Mouse (Mus musculus) midbrain, embryonic 14.5 days (tissue): ENCODE measurements around the gene Tceanc. TPM values are rescaled to one million over a fixed set of nuclear protein-coding genes. Genes with fewer than 3 reads are reported as not detected.
A peak's percentile ranks its signal among the peaks of the same experiment; 100 is the strongest.
"Not testable (repeated sequence)": the region's sequence is repeated elsewhere in the genome, so short reads cannot be mapped to it uniquely, and the experiment has no call there.

Experiments
- ATAC-seq: fragments of 200-750 bp; cut with Nextera tagmentation; 2 replicates; pipeline ENCODE4 v1.8.0; 2017; ENCODE audit warnings: moderate number of reproducible peaks, moderate library complexity; ENCODE audit not compliant: low FRiP score, low TSS enrichment
- DNase-seq: peaks from one replicate; pipeline ENCODE4 v3.0.0-alpha.2; 2015
- H3K27ac ChIP-seq: fragments of 300-500 bp; sonication (generic); replicated peaks from 2 replicates; pipeline ENCODE4 v1.5.1; 2014; ENCODE audit warnings: mild to moderate bottlenecking, low read depth, low read length, moderate library complexity
- H3K27me3 ChIP-seq: fragments of 300-500 bp; sonication (generic); 2 replicates; pipeline ENCODE4 v1.6.1; 2014; ENCODE audit warnings: low read length, control low read depth, mixed read lengths; ENCODE audit not compliant: control insufficient read depth, insufficient read depth
- H3K36me3 ChIP-seq: fragments of 300-500 bp; sonication (generic); 2 replicates; pipeline ENCODE4 v1.6.1; 2014; ENCODE audit warnings: low read length, control low read depth; ENCODE audit not compliant: control insufficient read depth, insufficient read depth
- H3K4me1 ChIP-seq: fragments of 300-500 bp; sonication (generic); 2 replicates; pipeline ENCODE4 v1.6.1; 2014; ENCODE audit warnings: mild to moderate bottlenecking, antibody characterized with exemption, low read length, control low read depth; ENCODE audit not compliant: control insufficient read depth, insufficient read depth
- H3K4me2 ChIP-seq: fragments of 300-500 bp; sonication (generic); 2 replicates; pipeline ENCODE4 v1.6.1; 2014; ENCODE audit warnings: mild to moderate bottlenecking, low read length, moderate library complexity
- H3K4me3 ChIP-seq: fragments of 300-500 bp; sonication (generic); replicated peaks from 2 replicates; pipeline ENCODE4 v1.5.1; 2014; ENCODE audit warnings: low read depth, low read length
- H3K9ac ChIP-seq: fragments of 300-500 bp; sonication (generic); replicated peaks from 2 replicates; pipeline ENCODE4 v1.6.1; 2014; ENCODE audit warnings: mild to moderate bottlenecking, low read length, moderate library complexity
- H3K9me3 ChIP-seq: fragments of 300-500 bp; sonication (generic); 2 replicates; pipeline ENCODE4 v1.6.1; 2016; ENCODE audit warnings: low read length, control low read depth, mixed read lengths; ENCODE audit not compliant: control insufficient read depth
- WGBS: fragments of 180-500 bp; shearing (Covaris S2); extraction: QIAGEN DNeasy Blood & Tissue Kit; methylation state at CpG from one replicate; pipeline ENCODE4 v1.1.7; 2014; 5-methylcytosine and 5-hydroxymethylcytosine counted together
- polyA plus RNA-seq: library from polyadenylated mRNA; unstranded; fragments of >200 nt; fragmentation: Nextera tagmentation; extraction: Ambion mirVana; gene quantifications from 2 replicates; pipeline ENCODE4 v1.2.1, GENCODE M21; 2014

Tceanc gene
- polyA plus RNA-seq, 1 experiment from 2014 or later = 9.1 TPM

DNA sequence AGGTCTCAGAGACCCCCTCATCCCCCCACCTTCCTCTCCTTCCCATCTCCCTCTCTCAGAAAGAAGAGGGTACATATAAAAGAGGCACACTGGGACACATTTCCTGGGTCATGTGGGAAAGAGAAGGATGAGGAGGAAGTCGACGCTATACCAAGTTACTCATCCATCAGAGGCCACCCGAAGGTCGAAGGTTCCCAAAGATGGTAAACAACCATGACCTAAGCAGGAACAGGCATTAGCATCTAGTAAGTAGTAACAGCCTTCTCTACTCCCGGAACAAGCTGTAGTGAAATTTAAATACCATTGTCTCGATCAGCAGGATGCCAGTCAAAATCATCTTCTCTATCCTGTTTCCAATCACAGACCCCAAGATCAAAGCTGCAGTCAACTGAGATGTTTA lies 13.3 kb upstream of the Tceanc start:
- no peak for ATAC-seq
- no peak overlapping the region for H3K9ac ChIP-seq
- H3K36me3 ChIP-seq = no peaks in the 10 kb centered on the region
- no peak overlapping the region for H3K4me3 ChIP-seq
- no peaks in the 10 kb centered on the region for H3K4me1 ChIP-seq
- no peak for DNase-seq
- H3K27ac ChIP-seq = no peak overlapping the region
- no peak overlapping the region for H3K4me2 ChIP-seq
- no peaks in the 10 kb centered on the region for H3K27me3 ChIP-seq
- H3K9me3 ChIP-seq = no peaks in the 10 kb centered on the region
- WGBS = 36% methylated on average over 6 of the region's 6 CpGs

DNA sequence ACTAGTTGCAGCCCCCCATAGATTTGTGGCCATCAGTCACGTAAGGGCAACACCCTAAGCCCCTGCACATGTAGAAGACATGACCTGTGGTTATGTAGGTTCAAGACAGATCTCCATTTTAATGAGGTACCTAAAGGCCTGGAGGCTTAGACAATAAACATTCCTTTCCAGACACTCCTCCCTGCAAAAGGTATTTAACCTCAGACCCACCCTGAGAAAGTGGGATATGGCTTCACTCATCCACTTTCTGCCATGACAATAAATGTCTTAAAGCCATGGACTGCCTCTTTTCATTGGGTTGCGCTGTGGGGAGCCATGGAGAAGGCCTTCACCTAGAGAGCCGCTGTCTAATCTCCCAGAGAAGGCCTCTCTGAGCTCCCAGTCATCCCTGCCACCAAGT lies 9.8 kb upstream of the Tceanc start:
- H3K4me2 ChIP-seq = no peak overlapping the region
- ATAC-seq (no peak), DNase-seq (no peak)
- H3K4me3 ChIP-seq = no peak overlapping the region
- no peak overlapping the region for H3K27ac ChIP-seq
- WGBS = 84% methylated on average over 3 of the region's 3 CpGs
- H3K27me3 ChIP-seq = no peaks in the 10 kb centered on the region
- H3K9ac ChIP-seq = no peak overlapping the region
- H3K9me3 ChIP-seq = no peaks in the 10 kb centered on the region
- H3K4me1 ChIP-seq = no peaks in the 10 kb centered on the region
- no peaks in the 10 kb centered on the region for H3K36me3 ChIP-seq

DNA sequence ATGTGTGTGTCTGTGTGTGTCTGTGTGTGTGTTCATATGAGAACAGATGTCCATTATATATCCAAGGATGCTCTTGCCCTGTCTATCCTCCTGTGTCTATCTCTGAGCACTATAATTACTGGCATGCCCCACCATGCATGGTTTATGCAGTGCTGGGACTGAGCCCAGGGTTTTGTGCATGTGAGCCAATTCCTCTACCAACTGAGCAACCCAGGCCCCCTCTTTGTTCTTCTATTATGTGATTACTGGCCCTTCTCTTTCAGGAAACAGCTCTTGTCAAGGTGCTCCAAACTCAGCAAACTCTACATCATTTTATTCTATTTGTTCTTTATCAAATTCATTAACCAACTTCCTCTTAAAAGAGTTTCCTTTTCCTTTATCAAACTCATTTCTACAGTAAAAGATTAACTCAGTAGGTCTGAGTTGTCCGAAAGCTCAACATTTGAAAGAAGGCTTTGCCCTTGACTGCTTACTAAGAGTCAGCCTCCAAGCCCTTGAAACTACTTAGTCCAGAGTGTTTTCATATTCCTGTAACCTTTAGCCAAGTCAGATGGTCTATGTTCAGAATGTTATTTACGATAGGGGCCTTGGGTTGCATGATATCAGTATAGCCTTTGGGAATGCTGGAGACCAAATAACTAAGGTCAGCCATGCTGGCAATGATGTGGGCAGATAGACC lies 7.4 kb upstream of the Tceanc start:
- Histone ChIP-seq H3K9ac (no peak overlapping the region), H3K36me3 (no peaks in the 10 kb centered on the region), H3K27ac (no peak overlapping the region), H3K4me2 (no peak overlapping the region), H3K27me3 (no peaks in the 10 kb centered on the region), H3K9me3 (no peaks in the 10 kb centered on the region), H3K4me3 (no peak overlapping the region), H3K4me1 (no peaks in the 10 kb centered on the region)
- WGBS = 94% methylated on average over 2 of the region's 2 CpGs
- ATAC-seq (no peak), DNase-seq (no peak)

DNA sequence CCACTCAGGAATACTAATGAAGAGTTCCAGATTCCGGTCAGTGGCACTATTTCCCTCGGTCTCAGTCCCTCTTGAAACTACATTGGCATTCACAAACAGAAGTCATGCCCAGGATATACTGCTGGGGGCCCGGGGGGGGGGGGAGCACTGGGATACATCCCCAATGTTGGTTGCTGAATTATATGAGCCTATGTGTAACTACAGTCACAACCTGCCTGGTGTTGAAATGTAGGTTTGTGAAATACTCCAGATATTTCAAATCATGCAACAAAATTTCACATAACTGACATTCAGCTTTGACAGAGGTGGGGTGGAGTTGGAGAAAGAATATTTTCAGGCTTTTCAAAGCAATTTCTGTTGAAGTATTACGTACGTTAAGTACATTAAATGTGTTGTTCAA lies 2.4 kb upstream of the Tceanc start:
- H3K27ac ChIP-seq = no peak overlapping the region
- no peaks in the 10 kb centered on the region for H3K9me3 ChIP-seq
- no peaks in the 10 kb centered on the region for H3K4me1 ChIP-seq
- H3K4me2 ChIP-seq = no peak overlapping the region
- ATAC-seq (no peak), DNase-seq (no peak)
- no peak overlapping the region for H3K4me3 ChIP-seq
- H3K27me3 ChIP-seq = no peaks in the 10 kb centered on the region
- WGBS = 80% methylated on average over 5 of the region's 5 CpGs
- no peak overlapping the region for H3K9ac ChIP-seq
- no peaks in the 10 kb centered on the region for H3K36me3 ChIP-seq

DNA sequence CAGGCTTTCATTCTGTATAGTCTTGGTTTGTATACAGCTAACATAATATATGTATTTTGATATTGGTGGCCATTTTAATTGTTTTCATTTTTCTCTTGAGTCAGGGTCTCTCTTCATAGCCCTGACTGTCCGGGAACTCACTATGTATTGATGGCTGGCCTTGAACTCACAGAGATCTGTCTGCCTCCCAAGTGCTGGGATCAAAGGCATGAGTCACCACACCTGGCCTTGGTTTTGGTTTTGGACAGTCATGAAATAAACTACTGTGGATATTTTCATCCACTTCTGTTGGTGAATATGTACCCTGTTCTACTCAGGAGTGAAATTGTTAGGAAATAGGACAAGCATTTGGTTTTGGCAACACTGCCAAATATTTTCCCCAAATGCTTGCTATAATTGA lies 1.7 kb downstream of the Tceanc start:
- DNase-seq (no peak), ATAC-seq (no peak)
- H3K4me3 ChIP-seq = no peak overlapping the region
- no peaks in the 10 kb centered on the region for H3K4me1 ChIP-seq
- H3K4me2 ChIP-seq = no peak overlapping the region
- WGBS = 78% methylated on average over 1 of the region's 1 CpGs
- no peak overlapping the region for H3K27ac ChIP-seq
- no peaks in the 10 kb centered on the region for H3K27me3 ChIP-seq
- H3K9ac ChIP-seq = no peak overlapping the region
- no peaks in the 10 kb centered on the region for H3K36me3 ChIP-seq
- no peaks in the 10 kb centered on the region for H3K9me3 ChIP-seq

DNA sequence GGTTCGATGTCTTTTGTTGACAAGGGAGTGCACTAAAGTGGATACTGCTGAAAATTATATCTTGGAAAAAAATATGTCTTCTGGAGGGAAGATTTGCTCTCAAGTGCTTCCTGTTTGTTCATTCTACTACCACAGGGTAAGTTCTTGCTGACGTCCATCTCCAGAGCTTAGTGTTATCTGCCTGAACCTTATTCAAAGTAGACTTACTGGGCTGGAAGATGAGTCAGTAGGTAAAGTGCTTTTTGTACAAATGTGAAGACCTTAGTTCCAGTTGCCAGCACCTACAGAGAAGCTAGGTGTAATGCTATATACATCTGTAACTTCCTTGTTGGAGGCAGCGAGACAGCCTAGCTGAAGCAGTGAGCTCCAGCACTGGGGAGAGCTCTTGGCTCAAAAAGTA lies 2.4 kb downstream of the Tceanc start:
- Histone ChIP-seq H3K9ac (no peak overlapping the region), H3K36me3 (no peaks in the 10 kb centered on the region), H3K4me1 (no peaks in the 10 kb centered on the region), H3K27me3 (no peaks in the 10 kb centered on the region), H3K4me3 (no peak overlapping the region), H3K27ac (no peak overlapping the region), H3K9me3 (no peaks in the 10 kb centered on the region), H3K4me2 (no peak overlapping the region)
- ATAC-seq = no peak
- DNase-seq = no peak
- 87% methylated on average over 3 of the region's 3 CpGs for WGBS

DNA sequence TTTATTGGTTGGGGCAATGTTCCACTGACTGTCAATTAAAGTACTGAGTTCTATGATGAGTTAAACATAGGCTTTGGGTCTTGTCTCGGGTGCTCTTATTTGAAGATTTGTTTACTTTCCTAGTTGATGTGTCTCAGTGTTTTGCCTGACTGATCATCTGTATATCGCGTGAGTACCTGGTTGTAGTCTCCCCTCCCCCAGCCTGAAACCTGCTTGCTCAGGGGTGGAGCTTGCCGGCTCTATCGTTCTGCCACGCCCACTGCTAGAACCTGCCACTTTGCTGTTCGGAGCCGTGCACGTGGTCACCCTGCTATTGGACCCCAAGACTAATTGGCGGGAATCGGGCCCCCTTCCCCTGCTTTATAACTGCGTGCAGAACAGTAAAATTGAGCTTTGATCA lies 4.3 kb downstream of the Tceanc start:
- H3K9me3 ChIP-seq, H3K36me3 ChIP-seq, ATAC-seq, H3K4me3 ChIP-seq, DNase-seq, H3K27me3 ChIP-seq, H3K4me1 ChIP-seq, H3K27ac ChIP-seq, H3K9ac ChIP-seq: not testable (repeated sequence)
- H3K4me2 ChIP-seq = peak overlapping the region; percentile 22; the same call in 1 of the 2 replicates
- WGBS = 25% methylated on average over 12 of the region's 12 CpGs

DNA sequence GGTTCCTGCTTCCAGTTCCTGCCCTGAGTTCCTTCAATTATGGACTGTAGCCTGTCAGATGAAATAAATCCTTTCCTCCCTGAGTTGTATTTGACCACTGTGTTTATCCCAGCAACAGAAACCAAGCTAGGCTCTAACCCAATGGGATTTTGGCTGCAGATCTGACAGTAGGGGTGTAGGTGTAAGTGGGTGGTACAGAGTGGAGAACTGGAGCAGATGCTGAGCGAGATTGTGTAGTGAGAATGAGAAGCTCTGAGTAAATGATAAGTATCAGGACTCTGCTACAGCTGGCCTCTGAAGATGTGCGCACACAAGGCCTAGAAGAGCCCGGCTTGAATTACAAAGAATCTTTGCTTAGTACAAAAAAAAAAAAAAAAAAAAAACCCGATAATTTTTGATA lies 6.3 kb downstream of the Tceanc start:
- H3K27me3 ChIP-seq = no peaks in the 10 kb centered on the region

DNA sequence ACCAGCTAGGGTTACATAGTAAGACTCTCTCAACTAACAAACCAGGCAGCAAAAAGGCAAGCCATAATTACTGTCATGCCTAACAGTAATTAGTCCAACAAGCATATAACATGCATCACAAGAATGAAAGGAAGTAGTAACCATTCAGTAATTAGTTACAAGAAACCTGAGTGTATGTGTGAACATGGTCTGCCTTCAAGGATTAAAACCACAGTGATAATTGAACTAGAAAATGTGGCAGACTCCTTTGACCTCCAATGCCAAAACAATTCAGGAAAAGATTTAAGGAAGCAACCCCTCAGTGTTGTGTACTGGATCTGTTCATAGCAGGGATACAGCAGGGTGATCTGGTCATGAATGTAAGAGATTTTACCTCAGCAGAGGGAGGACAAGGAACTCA lies 7.3 kb downstream of the Tceanc start:
- no peak overlapping the region for H3K9ac ChIP-seq
- no peak overlapping the region for H3K4me3 ChIP-seq
- H3K27ac ChIP-seq = no peak overlapping the region
- ATAC-seq = no peak
- no peak for DNase-seq
- H3K27me3 ChIP-seq = no peaks in the 10 kb centered on the region
- no peaks in the 10 kb centered on the region for H3K9me3 ChIP-seq
- no peaks in the 10 kb centered on the region for H3K36me3 ChIP-seq
- H3K4me1 ChIP-seq = peaks cover 7% of the 10 kb centered on the region; the same call in 1 of the 2 replicates
- H3K4me2 ChIP-seq = no peak overlapping the region

More for the DNA sequence above, 6.3 kb downstream of the Tceanc start:
- H3K27ac ChIP-seq = no peak overlapping the region
- no peak overlapping the region for H3K9ac ChIP-seq
- no peaks in the 10 kb centered on the region for H3K9me3 ChIP-seq
- H3K4me1 ChIP-seq = peaks cover 7% of the 10 kb centered on the region; the same call in 1 of the 2 replicates
- no peak for ATAC-seq
- DNase-seq = no peak
- H3K4me3 ChIP-seq = no peak overlapping the region
- no peaks in the 10 kb centered on the region for H3K36me3 ChIP-seq
- 90% methylated on average over 4 of the region's 4 CpGs for WGBS
- H3K4me2 ChIP-seq = no peak overlapping the region
